Mouse (Mus musculus): ENCODE measurements around the gene Gm20518.

Gm20518 gene

GRCm38 (mm10) chr16:17896091-17896490 lies 4.6 kb upstream of the Gm20518 start:
- no peak for DNase-seq (ENCODE audit: low spot score)

GRCm38 (mm10) chr16:17893923-17894322 lies 2.5 kb upstream of the Gm20518 start, which contains the start of gene Tssk1:
TSS of gene Tssk1 (plus strand) at chr16:17894223.
- no peak for DNase-seq (ENCODE audit: low spot score)

- no peak for DNase-seq (ENCODE audit: low spot score)
Measured at GRCm38 (mm10) chr16:17892606-17893005, 1.1 kb upstream of the Gm20518 start.

- DNase-seq (ENCODE audit: low spot score), result no peak
Measured at GRCm38 (mm10) chr16:17890917-17891566, 429 bp downstream of the Gm20518 start.

- DNase-seq (ENCODE audit: low spot score), result no peak
Measured at GRCm38 (mm10) chr16:17890342-17890727, 1.1 kb downstream of the Gm20518 start.

DNA sequence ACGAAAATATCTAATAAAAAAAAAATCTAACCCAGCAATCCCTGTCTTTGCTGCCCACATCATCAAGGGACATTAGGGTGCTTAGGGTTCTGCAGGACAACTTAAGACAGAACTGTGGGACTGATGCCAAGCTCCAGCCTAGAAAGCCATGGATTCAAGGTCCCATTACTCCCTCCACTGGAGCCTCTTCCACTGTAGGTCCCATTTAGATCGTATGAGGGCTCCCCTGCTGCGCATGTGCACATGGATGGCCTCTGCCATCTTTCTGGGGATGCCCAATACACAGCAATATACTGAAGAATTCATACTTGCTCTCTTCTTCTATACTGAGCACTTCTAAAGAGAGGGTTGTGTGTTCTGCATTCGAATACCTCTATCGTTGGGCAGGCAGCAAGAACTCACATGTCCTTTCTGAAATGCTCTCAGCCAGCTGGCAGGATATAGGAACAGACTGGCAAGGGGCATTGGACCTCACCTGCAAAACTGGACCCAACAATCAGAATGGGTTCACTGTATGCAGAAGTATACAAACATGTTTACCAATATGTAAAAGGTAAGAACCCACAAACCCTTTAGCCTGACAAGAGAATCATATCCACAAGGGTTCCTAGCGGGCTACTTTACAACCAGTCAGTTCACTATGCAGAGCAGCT lies 1.7 kb downstream of the Gm20518 start:
- DNase-seq (ENCODE audit: low spot score), result no peak

DNA sequence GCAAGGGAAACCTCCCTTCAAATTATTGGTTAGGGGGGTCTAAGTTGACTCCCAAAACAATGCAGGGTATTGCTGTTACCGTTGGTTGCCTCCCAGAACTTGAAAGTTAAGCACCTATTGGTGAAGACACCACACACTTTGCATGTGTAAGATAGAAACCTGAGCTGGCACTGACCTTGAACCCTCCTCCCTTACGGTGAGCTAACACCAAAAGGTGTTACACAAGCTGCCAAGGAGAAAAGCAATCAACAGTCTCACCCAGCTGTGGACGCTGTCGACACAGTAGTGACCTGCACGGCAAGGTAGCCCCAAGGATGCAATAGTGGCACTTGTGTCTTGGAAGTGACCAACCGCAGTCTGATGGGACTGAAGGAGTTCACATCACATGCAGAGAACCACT lies 7.4 kb downstream of the Gm20518 start:
- no peak for DNase-seq (ENCODE audit: low spot score)

GRCm38 (mm10) chr16:17882196-17882595 lies 9.3 kb downstream of the Gm20518 start:
- no peak for DNase-seq (ENCODE audit: low spot score)

- no peak for DNase-seq (ENCODE audit: low spot score)
Measured at GRCm38 (mm10) chr16:17879571-17879970, 11.9 kb downstream of the Gm20518 start.

- no peak for DNase-seq (ENCODE audit: low spot score)
Measured at GRCm38 (mm10) chr16:17876096-17876495, 15.4 kb downstream of the Gm20518 start.

DNA sequence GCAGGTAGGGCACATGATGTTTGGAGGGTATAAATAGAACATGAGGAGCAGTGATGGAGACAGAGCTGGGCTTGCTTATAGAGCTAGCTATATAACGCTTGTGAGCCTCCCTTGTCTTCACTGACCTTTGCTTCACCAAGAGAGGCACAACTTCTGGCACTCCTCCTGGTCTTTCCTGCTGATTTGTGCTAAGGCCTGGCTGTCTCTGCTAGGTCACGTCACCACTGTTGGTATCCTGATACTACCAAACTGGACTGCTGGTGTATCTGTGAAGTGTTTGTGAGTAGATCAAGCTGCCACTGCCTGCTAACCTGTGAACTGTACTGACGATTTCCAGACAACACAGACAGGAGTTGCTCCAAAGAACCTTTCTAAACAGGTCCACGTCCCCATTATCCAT lies 16.3 kb downstream of the Gm20518 start:
- no peak for DNase-seq (ENCODE audit: low spot score)

DNA sequence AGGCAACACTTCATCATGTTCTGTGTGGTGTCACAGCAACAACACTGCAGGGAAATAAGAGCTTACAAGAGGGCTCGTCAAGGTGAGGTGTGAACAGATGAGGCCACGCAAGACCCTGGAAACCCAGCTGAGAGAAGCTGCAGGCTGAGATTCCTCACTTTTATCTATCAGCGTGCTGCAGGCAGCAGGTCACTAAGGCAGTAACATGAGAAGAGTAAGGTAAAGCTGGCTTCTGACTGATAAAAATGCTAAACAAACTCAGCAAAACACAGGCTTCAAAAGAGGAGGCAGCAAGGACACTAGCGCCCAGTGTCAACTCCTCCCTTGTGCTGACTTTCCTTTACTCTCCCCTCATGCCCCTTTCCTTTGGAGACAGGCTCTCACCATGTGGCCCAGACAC lies 18.5 kb downstream of the Gm20518 start:
- no peak for DNase-seq (ENCODE audit: low spot score)

GRCm38 (mm10) chr16:17871248-17871647 lies 20.2 kb downstream of the Gm20518 start:
- DNase-seq (ENCODE audit: low spot score), result no peak

GRCm38 (mm10) chr16:17865770-17866169 lies 25.7 kb downstream of the Gm20518 start:
- DNase-seq (ENCODE audit: low spot score), result no peak

DNA sequence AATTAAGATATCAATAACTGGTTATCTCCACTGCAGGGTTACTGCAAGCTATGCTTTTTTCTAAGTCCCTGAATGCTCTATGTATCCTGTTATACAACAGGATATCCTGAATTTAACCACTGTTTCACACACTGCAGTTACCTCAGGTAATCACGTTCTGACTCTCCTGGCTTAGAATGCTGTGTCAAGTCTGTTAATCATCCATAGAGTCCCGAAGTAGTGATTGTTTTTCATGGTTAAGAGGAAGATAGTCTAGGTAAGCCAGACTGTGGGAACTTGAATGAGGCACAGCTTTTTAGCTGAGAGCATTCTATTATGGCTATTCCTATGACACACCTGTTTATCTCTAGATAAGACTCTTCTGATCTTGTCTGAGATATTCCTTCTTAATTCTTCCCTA lies 26.2 kb downstream of the Gm20518 start:
- DNase-seq (ENCODE audit: low spot score), result no peak

DNA sequence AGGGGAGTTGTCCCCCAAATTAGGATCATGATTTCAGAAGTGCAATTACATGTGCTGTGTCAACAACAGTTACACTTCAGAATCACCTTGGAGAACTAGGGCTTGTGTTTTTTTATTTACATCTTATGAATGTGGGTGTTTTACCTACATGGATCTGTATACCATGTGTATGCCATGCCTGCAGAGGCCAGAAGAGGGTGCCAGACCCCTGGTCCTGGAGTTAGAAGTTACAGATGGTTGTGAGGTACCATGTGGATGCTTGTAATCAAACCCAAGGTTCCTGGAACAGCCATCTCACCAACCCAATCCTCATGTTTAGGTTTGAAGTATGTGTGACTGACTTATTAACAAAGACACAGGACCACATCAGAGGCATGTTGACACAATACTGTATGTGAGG lies 32.9 kb downstream of the Gm20518 start:
- no peak for DNase-seq (ENCODE audit: low spot score)

- DNase-seq (ENCODE audit: low spot score), result no peak
Measured at GRCm38 (mm10) chr16:17857157-17857556, 34.3 kb downstream of the Gm20518 start.

DNA sequence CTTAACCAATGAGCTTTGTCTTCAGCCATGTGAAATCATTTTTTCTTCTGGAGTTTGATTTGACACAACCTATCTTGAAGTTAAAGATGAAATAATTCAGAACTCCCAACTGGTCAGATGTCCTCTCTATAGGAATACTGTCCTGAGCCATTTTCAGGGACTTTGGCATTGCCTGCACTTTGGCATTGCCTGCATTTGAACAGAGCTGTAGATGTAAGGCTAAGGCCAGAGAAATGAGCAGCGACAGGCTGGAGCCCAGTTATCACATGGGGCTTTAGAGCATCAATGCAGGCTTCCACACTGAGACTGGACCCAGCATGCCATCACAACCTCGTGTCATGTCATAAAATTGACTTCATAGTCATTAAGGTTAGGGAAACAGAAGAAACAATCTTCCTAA lies 38.2 kb downstream of the Gm20518 start:
- no peak for DNase-seq (ENCODE audit: low spot score)

DNA sequence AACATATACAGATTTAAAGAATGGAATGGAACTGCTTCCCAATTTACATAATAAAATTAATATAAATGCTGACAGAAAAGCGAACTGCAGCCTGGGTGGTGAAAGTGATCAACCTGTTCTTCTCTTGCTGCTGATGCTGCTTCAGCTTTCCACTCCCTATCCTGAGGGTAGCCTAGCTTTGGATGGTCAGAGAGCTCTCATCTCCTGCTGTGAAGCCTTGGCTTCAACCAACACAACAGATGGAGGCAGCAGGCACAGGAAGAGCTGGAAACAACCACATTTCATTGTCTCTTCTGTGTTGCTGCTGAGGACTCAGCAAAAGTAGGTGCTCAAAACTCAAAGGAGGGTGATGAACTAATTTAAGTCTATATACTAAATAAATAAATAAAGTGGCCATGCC lies 39.6 kb downstream of the Gm20518 start:
- DNase-seq (ENCODE audit: low spot score), result no peak

DNA sequence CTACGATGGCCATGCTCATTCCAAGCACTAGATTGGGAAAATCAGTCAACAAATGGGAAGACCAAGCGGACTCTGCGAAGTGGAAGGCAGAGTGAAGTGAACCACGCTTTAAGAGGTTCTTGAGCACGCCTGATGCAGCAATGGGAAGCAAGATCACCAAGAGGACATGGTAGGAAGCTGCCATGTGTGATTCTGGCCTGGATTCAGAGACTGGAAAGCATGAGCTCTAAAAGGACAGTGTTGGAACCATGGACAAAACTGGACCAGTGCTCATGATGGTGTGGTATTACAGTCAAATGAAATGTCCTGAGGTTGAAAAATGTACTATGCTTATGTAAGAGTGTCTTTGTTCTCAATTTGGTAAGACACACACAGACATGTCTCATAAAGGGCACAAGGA lies 40.1 kb downstream of the Gm20518 start:
- no peak for DNase-seq (ENCODE audit: low spot score)

DNA sequence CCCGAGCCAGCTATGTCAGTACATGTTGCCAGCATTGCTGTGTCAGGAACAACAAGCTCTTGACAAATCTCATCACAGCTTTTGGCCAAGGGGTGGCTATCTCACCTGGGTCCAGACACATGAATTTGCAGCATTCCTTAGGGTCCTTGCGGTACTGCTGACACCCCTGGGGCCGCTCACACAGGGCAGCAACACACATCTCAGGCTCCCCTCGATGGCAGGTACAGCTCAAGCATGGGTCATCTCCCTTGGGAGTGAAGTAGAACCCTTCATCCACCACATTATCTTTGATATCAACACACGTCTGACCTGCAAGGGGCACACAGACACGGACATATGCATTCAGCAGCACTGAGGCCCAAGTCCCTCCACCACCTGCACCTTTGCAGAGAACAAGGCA lies 42.0 kb downstream of the Gm20518 start:
- DNase-seq (ENCODE audit: low spot score), result no peak

- peak; percentile 53 for DNase-seq (ENCODE audit: low spot score)
Measured at GRCm38 (mm10) chr16:17848928-17849327, 42.5 kb downstream of the Gm20518 start.

DNA sequence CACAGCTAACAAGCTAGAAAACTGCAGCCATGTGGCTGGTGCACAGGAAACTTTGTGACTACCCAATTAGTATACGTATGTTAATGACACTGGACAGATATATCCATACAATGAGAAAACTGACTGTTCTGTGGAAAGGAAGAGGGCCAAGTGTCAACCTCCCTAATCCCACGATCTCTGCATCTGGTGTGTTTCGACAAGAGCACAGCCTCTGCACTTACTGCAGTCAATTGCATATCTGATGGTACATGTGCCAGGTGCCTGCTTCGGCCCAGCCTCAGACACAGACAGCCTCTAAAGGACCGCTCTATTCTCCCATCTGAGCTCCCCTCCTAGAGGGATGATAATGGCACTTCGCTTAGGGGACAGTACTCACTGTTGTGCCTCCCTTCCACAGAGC lies 43.0 kb downstream of the Gm20518 start:
- DNase-seq (ENCODE audit: low spot score), result no peak

Measured in left cerebral cortex, adult 11 months (tissue).